12 mouse cellular contexts compared by ENCODE assay signal in the genomic region with DNA sequence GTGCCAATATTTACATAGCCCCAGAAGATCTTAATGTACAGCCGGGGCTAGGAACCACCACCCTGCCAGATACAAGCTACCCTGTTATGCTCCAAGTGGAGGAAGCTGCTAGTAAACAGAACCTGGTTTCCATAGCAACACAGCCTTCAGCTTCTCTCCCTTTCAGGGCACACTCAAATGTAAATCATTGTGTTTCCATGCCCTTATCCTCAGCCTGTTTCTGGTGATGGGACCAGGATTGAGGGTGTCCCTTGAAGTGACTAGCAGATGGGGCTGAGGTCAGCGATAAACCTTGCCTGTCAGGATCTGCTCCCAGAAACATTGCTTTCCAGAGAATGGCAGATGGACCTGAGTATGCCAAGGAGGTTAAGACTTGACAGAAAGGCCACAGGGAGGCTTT. TPM values are rescaled to one million over a fixed set of nuclear protein-coding genes. Genes with fewer than 3 reads are reported as not detected.
DNase-seq lines count a peak whose midpoint lies in the region; ATAC-seq and TF ChIP-seq lines count a peak whose summit lies in the region.
"Had no signal": no experiment of that assay in that cellular context is flagged by ENCODE, and none has a peak within 500 bp of the region (broad histone marks: within the 10 kb centered on the region; RNA-seq: fewer than 3 reads in every experiment).

No protein-coding gene starts in this region.

- in situ Hi-C loops in CH12.LX (cut with MboI; ENCODE audit: low pct_ligation_motif_present, low pct_unique_long_range_greater_than_20kb, low sequenced_read_pairs), result no loop called here

- H3K4me3 ChIP-seq in hindbrain, embryonic 11.5 days (ENCODE audit: low read depth, low read length), result no peak overlapping the region
- H3K4me3 ChIP-seq in hindbrain, embryonic 10.5 days, result no peak overlapping the region
- no peak overlapping the region for H3K4me3 ChIP-seq in CH12.LX (replicated peaks in 1 of 3; ENCODE audit: low read depth in 2 of 3, low read length in 2 of 3, poor library complexity in 1 of 3)
- H3K4me3 ChIP-seq: intestine, embryonic 15.5 days had no signal

- TF ChIP-seq RAD21 in CH12.LX (IDR thresholded peaks at IDR 0.05; ENCODE audit: low read depth, low read length), result no peak

- H3K36me3 ChIP-seq in hindbrain, embryonic 11.5 days (ENCODE audit: control insufficient read depth, insufficient read depth, low read length), result no peaks in the 10 kb centered on the region
- H3K36me3 ChIP-seq in hindbrain, embryonic 10.5 days, result no peaks in the 10 kb centered on the region
- H3K36me3 ChIP-seq in CH12.LX (replicated peaks in 1 of 2; ENCODE audit: control insufficient read depth in 1 of 2, insufficient read depth in 1 of 2, low read length in 1 of 2), result peaks cover 46 to 95% of the 10 kb centered on the region in 2 experiments
- H3K36me3 ChIP-seq: intestine, embryonic 15.5 days had no signal

- dilution Hi-C loops in CH12.LX (cut with MboI; ENCODE audit: extremely low pct_ligation_motif_present, extremely low pct_unique_long_range_greater_than_20kb, low sequenced_read_pairs), result no loop called here

- 51% methylated on average over 2 of the region's 2 CpGs for WGBS in hindbrain, embryonic 11.5 days
- WGBS in hindbrain, embryonic 10.5 days, result 43% methylated on average over 2 of the region's 2 CpGs

- H3K79me2 ChIP-seq in CH12.LX (replicated peaks; ENCODE audit: control insufficient read depth, extremely low read depth, insufficient read depth, poor library complexity, severe bottlenecking), result no peaks in the 10 kb centered on the region

- no peak overlapping the region for H3K27ac ChIP-seq in hindbrain, embryonic 11.5 days (ENCODE audit: low read depth, low read length)
- no peak overlapping the region for H3K27ac ChIP-seq in hindbrain, embryonic 10.5 days
- no peak overlapping the region for H3K27ac ChIP-seq in CH12.LX (ENCODE audit: insufficient read depth, low read depth)
- H3K27ac ChIP-seq: intestine, embryonic 15.5 days had no signal

- DNase-seq in hindbrain, embryonic 11.5 days (ENCODE audit: low spot score), result peak; percentile 14
- DNase-seq in hindbrain, embryonic 10.5 days (ENCODE audit: low spot score), result no peak
- peak; percentile 12 for DNase-seq in CH12.LX (ENCODE audit: extremely low read depth)
- peak; percentile 57 for DNase-seq in brain, adult 2 months (ENCODE audit: low read depth, low spot score)
- DNase-seq in induced T-regulatory cell, adult 2 months (ENCODE audit: low read depth), result peak; percentile 26
- DNase-seq in kidney, postnatal 14 days, result no peak
- DNase-seq in thymus, postnatal 4 days, result no peak
- DNase-seq: left cerebral cortex, postnatal 4 days; thymus, postnatal 14 days had no signal

- TF ChIP-seq EP300 in CH12.LX (IDR thresholded peaks at IDR 0.05; ENCODE audit: low read length), result no peak

- H3K4me2 ChIP-seq in hindbrain, embryonic 11.5 days (replicated peaks; ENCODE audit: low read depth, low read length), result no peak overlapping the region
- H3K4me2 ChIP-seq in CH12.LX (ENCODE audit: insufficient read depth, low read depth, poor library complexity, severe bottlenecking), result no peak overlapping the region
- H3K4me2 ChIP-seq: intestine, embryonic 15.5 days; lung, embryonic 14.5 days had no signal

- no peaks in the 10 kb centered on the region for H3K4me1 ChIP-seq in hindbrain, embryonic 11.5 days (replicated peaks; ENCODE audit: control insufficient read depth, insufficient read depth, low read length)
- peaks cover 12% of the 10 kb centered on the region for H3K4me1 ChIP-seq in hindbrain, embryonic 10.5 days (replicated peaks)
- H3K4me1 ChIP-seq in CH12.LX (ENCODE audit: control insufficient read depth in 1 of 2, insufficient read depth in 2 of 2), result peaks cover 0 to 2% of the 10 kb centered on the region in 2 experiments; a peak in 1 of 4 replicates

- no peak for TF ChIP-seq POLR2A in CH12.LX (IDR thresholded peaks at IDR 0.05; ENCODE audit: low read depth, low read length)

- no peak for ATAC-seq in hindbrain, embryonic 11.5 days (ENCODE audit: low FRiP score)
- ATAC-seq: activated CD4-positive, CD25-positive, alpha-beta regulatory T cell, adult 4 months; intestine, embryonic 15.5 days had no signal

- no peak for TF ChIP-seq CTCF in CH12.LX (conservative IDR thresholded peaks at IDR 0.05 in 1 of 2, IDR thresholded peaks at IDR 0.05 in 1 of 2; ENCODE audit: low read depth in 2 of 2, low read length in 2 of 2)

- no peaks in the 10 kb centered on the region for H3K27me3 ChIP-seq in hindbrain, embryonic 11.5 days (ENCODE audit: control insufficient read depth, insufficient read depth, low read length)
- H3K27me3 ChIP-seq in hindbrain, embryonic 10.5 days (ENCODE audit: insufficient read depth, poor library complexity, severe bottlenecking), result no peaks in the 10 kb centered on the region
- H3K27me3 ChIP-seq in CH12.LX (replicated peaks), result no peaks in the 10 kb centered on the region
- H3K27me3 ChIP-seq: intestine, embryonic 15.5 days had no signal

- H3K9ac ChIP-seq in hindbrain, embryonic 11.5 days (ENCODE audit: low read depth, low read length), result no peak overlapping the region
- no peak overlapping the region for H3K9ac ChIP-seq in CH12.LX (ENCODE audit: insufficient read depth, low read depth)
- H3K9ac ChIP-seq: intestine, embryonic 15.5 days; lung, embryonic 14.5 days had no signal

- H3K9me3 ChIP-seq in hindbrain, embryonic 11.5 days (ENCODE audit: control insufficient read depth, low read length), result no peaks in the 10 kb centered on the region
- no peaks in the 10 kb centered on the region for H3K9me3 ChIP-seq in hindbrain, embryonic 10.5 days
- H3K9me3 ChIP-seq in CH12.LX (replicated peaks; ENCODE audit: low read length), result no peaks in the 10 kb centered on the region
- H3K9me3 ChIP-seq: intestine, embryonic 15.5 days had no signal

TF ChIP-seq in CH12.LX, 34 proteins besides CTCF, POLR2A, EP300 and RAD21:
- no peak for TF ChIP-seq USF1 (IDR thresholded peaks at IDR 0.05; ENCODE audit: low read depth, low read length)
- no peak for TF ChIP-seq IRF4 (IDR thresholded peaks at IDR 0.05; ENCODE audit: low read depth, low read length)
- TF ChIP-seq KAT2A (IDR thresholded peaks at IDR 0.05; ENCODE audit: insufficient replicate concordance, low read length), result no peak
- no peak for TF ChIP-seq MEF2A (IDR thresholded peaks at IDR 0.05; ENCODE audit: borderline replicate concordance, low read depth, low read length)
- TF ChIP-seq RCOR1 (conservative IDR thresholded peaks at IDR 0.05; ENCODE audit: low read depth, low read length), result no peak
- TF ChIP-seq MAX (IDR thresholded peaks at IDR 0.05; ENCODE audit: low read length), result no peak
- no peak for TF ChIP-seq SMC3 (IDR thresholded peaks at IDR 0.05; ENCODE audit: low read depth, low read length)
- TF ChIP-seq MAFK (IDR thresholded peaks at IDR 0.05; ENCODE audit: insufficient replicate concordance, low read length), result no peak
- TF ChIP-seq HCFC1 (IDR thresholded peaks at IDR 0.05; ENCODE audit: low read depth, low read length), result no peak
- TF ChIP-seq MYC (IDR thresholded peaks at IDR 0.05; ENCODE audit: low read depth, low read length), result no peak
- TF ChIP-seq JUND (conservative IDR thresholded peaks at IDR 0.05; ENCODE audit: low read depth, low read length), result no peak
- TF ChIP-seq PAX5 (IDR thresholded peaks at IDR 0.05; ENCODE audit: low read length), result no peak
- no peak for TF ChIP-seq POLR2AphosphoS2 (IDR thresholded peaks at IDR 0.05; ENCODE audit: low read depth, low read length)
- TF ChIP-seq TBP (conservative IDR thresholded peaks at IDR 0.05; ENCODE audit: low read depth, low read length), result no peak
- TF ChIP-seq ZMIZ1 (IDR thresholded peaks at IDR 0.05; ENCODE audit: low read depth, low read length), result no peak
- no peak for TF ChIP-seq MXI1 (IDR thresholded peaks at IDR 0.05; ENCODE audit: low read depth, low read length)
- TF ChIP-seq CHD1 (IDR thresholded peaks at IDR 0.05; ENCODE audit: low read depth, low read length), result no peak
- TF ChIP-seq USF2 (conservative IDR thresholded peaks at IDR 0.05; ENCODE audit: low read depth, low read length), result no peak
- no peak for TF ChIP-seq ETS1 (conservative IDR thresholded peaks at IDR 0.05; ENCODE audit: low read depth, low read length)
- no peak for TF ChIP-seq E2F4 (IDR thresholded peaks at IDR 0.05; ENCODE audit: insufficient replicate concordance, low read depth, low read length)
TF ChIP-seq in CH12.LX: peak in this region for 0.

RNA-seq across cellular contexts. Expression of gene Fam196b, which starts 41.5 kb away (rescaled TPM):
- 0.83 and 1.0 TPM in 2 replicates for polyA plus RNA-seq in hindbrain, embryonic 11.5 days (2014; fragmentation: Nextera tagmentation; extraction: Ambion mirVana)
- 1.3 and 1.6 TPM in 2 replicates for polyA plus RNA-seq in hindbrain, embryonic 10.5 days (2016; fragmentation: Nextera tagmentation; extraction: Ambion mirVana)
- total RNA-seq in CH12.LX (2012; rRNA removed), result 0.38 and 0.42 TPM in 2 replicates
- not detected in 2 replicates for total RNA-seq in CH12.LX (2014; rRNA removed)
- polyA plus RNA-seq in CH12.LX (2012; ENCODE audit: insufficient read length, low read depth), result 0.13 and 0.14 TPM in 2 replicates
- polyA plus RNA-seq: lung, embryonic 14.5 days had no signal

Comparison
In these comparisons a context has a peak if more than half of its experiments do, and no peak if none do; other contexts are left out.
1. DNase-seq: peak in hindbrain, embryonic 11.5 days (single experiment), CH12.LX (single experiment), brain, adult 2 months (single experiment) and induced T-regulatory cell, adult 2 months (single experiment); none in hindbrain, embryonic 10.5 days (single experiment), kidney, postnatal 14 days (single experiment) and thymus, postnatal 4 days (single experiment).